Mouse (Mus musculus): ENCODE measurements at regions not wholly inside any gene's neighbourhood (a gene's known extent, or its start where the extent isn't known, plus 50 kb on each side); places are given as distances from the start of the nearest gene placed in this dataset.

DNA sequence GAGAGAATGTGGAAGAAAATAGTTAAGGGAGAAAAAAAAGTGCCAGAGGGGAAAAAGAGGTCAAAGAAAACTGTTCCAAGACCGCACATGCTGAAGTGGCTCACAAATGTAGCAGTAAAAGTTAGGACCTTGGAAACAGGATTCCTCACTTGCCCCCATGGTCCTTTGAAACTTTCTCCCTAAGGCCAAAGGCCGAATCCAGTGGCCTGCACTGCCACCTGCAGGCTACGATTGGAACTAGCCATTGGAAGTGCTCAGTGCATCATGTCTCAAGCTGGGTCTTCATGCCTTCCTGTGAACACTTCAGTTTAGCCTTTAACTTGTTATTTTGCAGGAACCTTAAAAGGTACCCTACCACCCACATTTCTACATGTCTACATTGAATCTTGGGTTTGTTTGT is 56.3 kb upstream of the Mctp2 start:
- no peak overlapping the region for H3K9ac ChIP-seq (ENCODE audit: low read length)
- ATAC-seq (ENCODE audit: insufficient number of reproducible peaks, insufficient read depth, low FRiP score, low read depth), result no peak
- no peaks in the 10 kb centered on the region for H3K4me1 ChIP-seq (ENCODE audit: control insufficient read depth in 2 of 2, insufficient read depth in 2 of 2, low read length in 2 of 2)
- WGBS, result 8% methylated on average over 3 of the region's 3 CpGs
- H3K9me3 ChIP-seq (ENCODE audit: control insufficient read depth, low read length), result no peaks in the 10 kb centered on the region
- no peaks in the 10 kb centered on the region for H3K36me3 ChIP-seq (ENCODE audit: control insufficient read depth, insufficient read depth, low read length)
- H3K27ac ChIP-seq (replicated peaks in 1 of 2; ENCODE audit: control insufficient read depth in 1 of 2, insufficient read depth in 1 of 2, low read depth in 2 of 2, low read length in 2 of 2), result no peak overlapping the region
- H3K4me3 ChIP-seq (ENCODE audit: control insufficient read depth in 1 of 2, insufficient read depth in 1 of 2, low read depth in 1 of 2, low read length in 2 of 2), result no peak overlapping the region
- no peaks in the 10 kb centered on the region for H3K27me3 ChIP-seq (ENCODE audit: control insufficient read depth, insufficient read depth, low read length)
- H3K4me2 ChIP-seq (ENCODE audit: low read length), result no peak overlapping the region

DNA sequence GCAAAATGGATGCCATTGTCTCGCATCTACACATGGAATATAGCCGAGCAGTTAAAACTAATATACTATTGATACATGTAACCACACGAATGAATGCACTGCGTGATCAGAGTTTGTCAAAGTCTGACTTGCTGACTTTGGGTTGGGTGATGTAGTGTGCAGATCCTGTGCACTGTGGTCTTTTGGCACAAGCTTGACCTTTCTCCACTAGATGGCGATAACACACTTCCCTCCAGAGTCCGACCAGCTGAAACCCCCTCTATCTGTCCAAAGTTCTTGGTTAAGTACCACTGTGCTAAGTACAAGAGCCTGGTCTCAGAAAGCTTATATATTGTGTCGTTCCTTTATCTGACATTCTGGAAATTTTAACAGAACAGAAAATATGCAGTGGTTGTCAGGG is 84.9 kb upstream of the Mctp2 start:
- Histone ChIP-seq H3K27ac (replicated peaks in 1 of 2; ENCODE audit: control insufficient read depth in 1 of 2, insufficient read depth in 1 of 2, low read depth in 2 of 2, low read length in 2 of 2) (no peak overlapping the region), H3K9me3 (ENCODE audit: control insufficient read depth, low read length) (0 out of 2 replicates have a peak, but pooled peaks cover 4% of the 10 kb centered on the region), H3K36me3 (ENCODE audit: control insufficient read depth, insufficient read depth, low read length) (no peaks in the 10 kb centered on the region), H3K4me1 (ENCODE audit: control insufficient read depth in 2 of 2, insufficient read depth in 2 of 2, low read length in 2 of 2) (no peaks in the 10 kb centered on the region), H3K27me3 (ENCODE audit: control insufficient read depth, insufficient read depth, low read length) (no peaks in the 10 kb centered on the region), H3K4me3 (ENCODE audit: control insufficient read depth in 1 of 2, insufficient read depth in 1 of 2, low read depth in 1 of 2, low read length in 2 of 2) (no peak overlapping the region), H3K4me2 (ENCODE audit: low read length) (no peak overlapping the region), H3K9ac (ENCODE audit: low read length) (no peak overlapping the region)
- ATAC-seq (ENCODE audit: insufficient number of reproducible peaks, insufficient read depth, low FRiP score, low read depth), result no peak
- WGBS, result 33% methylated on average over 7 of the region's 7 CpGs

DNA sequence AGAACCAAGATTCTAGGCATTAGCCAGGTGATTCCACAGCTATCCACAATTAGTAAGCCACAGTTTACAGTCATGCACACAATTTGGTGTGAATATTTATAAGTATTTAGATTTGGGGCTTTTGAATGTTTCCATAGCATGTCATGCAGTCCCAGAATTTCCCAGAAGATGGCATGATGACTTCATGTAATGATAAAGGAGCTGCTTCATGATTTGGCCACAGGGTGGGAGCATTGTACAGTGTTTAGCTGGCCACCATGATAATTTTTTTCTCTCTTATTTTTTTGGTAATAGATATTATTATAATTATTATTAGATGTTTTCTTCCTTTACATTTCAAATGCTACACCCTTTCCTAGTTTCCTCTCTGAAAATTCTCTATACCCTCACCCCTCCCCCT is 93.6 kb upstream of the Mctp2 start:
- no peak overlapping the region for H3K4me2 ChIP-seq (ENCODE audit: low read length)
- no peak overlapping the region for H3K9ac ChIP-seq (ENCODE audit: low read length)
- H3K27ac ChIP-seq (replicated peaks in 1 of 2; ENCODE audit: control insufficient read depth in 1 of 2, insufficient read depth in 1 of 2, low read depth in 2 of 2, low read length in 2 of 2), result no peak overlapping the region
- no peak overlapping the region for H3K4me3 ChIP-seq (ENCODE audit: control insufficient read depth in 1 of 2, insufficient read depth in 1 of 2, low read depth in 1 of 2, low read length in 2 of 2)
- no peaks in the 10 kb centered on the region for H3K36me3 ChIP-seq (ENCODE audit: control insufficient read depth, insufficient read depth, low read length)
- no peak for ATAC-seq (ENCODE audit: insufficient number of reproducible peaks, insufficient read depth, low FRiP score, low read depth)
- no peaks in the 10 kb centered on the region for H3K4me1 ChIP-seq (ENCODE audit: control insufficient read depth in 2 of 2, insufficient read depth in 2 of 2, low read length in 2 of 2)
- H3K27me3 ChIP-seq (ENCODE audit: control insufficient read depth, insufficient read depth, low read length), result no peaks in the 10 kb centered on the region
- H3K9me3 ChIP-seq (ENCODE audit: control insufficient read depth, low read length), result no peaks in the 10 kb centered on the region

DNA sequence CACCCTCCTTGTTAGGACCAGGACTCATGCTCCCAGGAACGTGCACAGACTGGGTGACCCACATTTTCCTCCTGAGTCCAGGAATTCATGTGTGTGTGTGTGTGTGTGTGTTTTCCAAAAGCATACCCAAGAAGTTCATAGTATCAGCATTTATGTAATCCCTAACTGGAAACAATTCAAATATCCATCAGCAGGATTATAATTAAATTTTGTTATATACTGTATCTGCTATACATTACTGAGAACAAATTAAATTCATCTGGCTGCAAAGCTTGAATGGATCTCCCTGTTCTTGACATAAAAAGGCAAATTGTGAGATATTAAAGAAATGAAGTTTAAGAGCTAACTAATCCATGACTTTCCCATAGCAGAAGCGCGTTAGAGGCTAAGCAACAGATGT is 99.7 kb upstream of the Mctp2 start:
- Histone ChIP-seq H3K4me1 (ENCODE audit: control insufficient read depth in 2 of 2, insufficient read depth in 2 of 2, low read length in 2 of 2) (no peaks in the 10 kb centered on the region), H3K4me3 (ENCODE audit: control insufficient read depth in 1 of 2, insufficient read depth in 1 of 2, low read depth in 1 of 2, low read length in 2 of 2) (no peak overlapping the region), H3K36me3 (ENCODE audit: control insufficient read depth, insufficient read depth, low read length) (no peaks in the 10 kb centered on the region), H3K27me3 (ENCODE audit: control insufficient read depth, insufficient read depth, low read length) (no peaks in the 10 kb centered on the region), H3K27ac (replicated peaks in 1 of 2; ENCODE audit: control insufficient read depth in 1 of 2, insufficient read depth in 1 of 2, low read depth in 2 of 2, low read length in 2 of 2) (no peak overlapping the region), H3K9ac (ENCODE audit: low read length) (no peak overlapping the region), H3K9me3 (ENCODE audit: control insufficient read depth, low read length) (no peaks in the 10 kb centered on the region), H3K4me2 (ENCODE audit: low read length) (no peak overlapping the region)
- ATAC-seq (ENCODE audit: insufficient number of reproducible peaks, insufficient read depth, low FRiP score, low read depth), result no peak
- 82% methylated on average over 3 of the region's 3 CpGs for WGBS

DNA sequence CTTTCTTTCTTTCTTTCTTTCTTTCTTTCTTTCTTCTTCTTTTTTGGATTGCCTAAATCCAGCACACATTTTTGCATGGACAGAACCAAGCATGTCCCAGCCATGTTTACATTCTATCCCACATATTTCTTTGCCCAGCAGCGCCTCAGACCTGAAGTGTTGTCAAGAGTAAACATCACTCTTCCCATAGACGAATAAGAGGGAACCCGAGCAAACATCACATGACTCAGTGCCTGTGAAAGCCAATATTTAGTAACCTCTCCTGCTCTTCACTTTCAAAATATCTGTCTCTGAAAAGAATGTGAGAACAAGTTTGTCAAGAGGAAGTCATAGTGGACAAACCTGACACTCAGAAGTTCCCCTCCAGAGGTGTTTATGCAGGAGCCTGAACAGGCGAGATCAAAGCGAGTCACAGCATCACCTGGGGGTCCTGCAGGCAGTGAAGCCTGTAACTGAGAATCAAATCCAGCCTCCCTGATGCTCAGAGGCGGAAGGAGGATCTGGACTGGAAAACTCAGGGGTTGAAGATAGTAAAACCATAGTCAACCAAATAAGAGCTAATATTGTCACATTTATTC is 102.1 kb upstream of the Mctp2 start:
- no peak overlapping the region for H3K4me2 ChIP-seq (ENCODE audit: low read length)
- H3K9me3 ChIP-seq (ENCODE audit: control insufficient read depth, low read length), result no peaks in the 10 kb centered on the region
- H3K9ac ChIP-seq (ENCODE audit: low read length), result no peak overlapping the region
- H3K4me1 ChIP-seq (ENCODE audit: control insufficient read depth in 2 of 2, insufficient read depth in 2 of 2, low read length in 2 of 2), result peaks cover 0 to 3% of the 10 kb centered on the region in 2 experiments; a peak in 2 of 4 replicates
- H3K27me3 ChIP-seq (ENCODE audit: control insufficient read depth, insufficient read depth, low read length), result no peaks in the 10 kb centered on the region
- H3K27ac ChIP-seq (replicated peaks in 1 of 2; ENCODE audit: control insufficient read depth in 1 of 2, insufficient read depth in 1 of 2, low read depth in 2 of 2, low read length in 2 of 2), result no peak overlapping the region
- no peak for ATAC-seq (ENCODE audit: insufficient number of reproducible peaks, insufficient read depth, low FRiP score, low read depth)
- WGBS, result 51% methylated on average over 6 of the region's 6 CpGs
- H3K36me3 ChIP-seq (ENCODE audit: control insufficient read depth, insufficient read depth, low read length), result no peaks in the 10 kb centered on the region
- H3K4me3 ChIP-seq (ENCODE audit: control insufficient read depth in 1 of 2, insufficient read depth in 1 of 2, low read depth in 1 of 2, low read length in 2 of 2), result no peak overlapping the region

DNA sequence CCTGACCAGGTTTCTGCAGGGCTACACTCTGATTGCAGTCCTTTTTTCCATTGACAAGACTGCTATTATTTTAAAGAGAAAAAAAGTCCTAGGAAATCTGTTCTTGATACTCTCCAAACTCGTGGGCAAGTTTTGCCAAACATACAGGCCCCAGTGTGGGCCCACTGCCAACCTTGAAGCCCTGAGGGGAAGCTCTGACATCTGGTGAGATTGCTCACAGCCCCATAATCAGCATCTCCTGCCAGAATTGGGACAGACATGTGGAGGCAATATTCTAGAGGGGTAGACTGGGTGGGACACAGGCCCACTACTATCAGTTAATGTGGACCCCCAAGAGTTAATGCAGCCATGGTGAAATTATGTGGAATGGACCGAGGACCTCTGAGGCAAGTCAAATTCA is 132.1 kb upstream of the Mctp2 start:
- Histone ChIP-seq H3K9ac (ENCODE audit: low read length) (no peak overlapping the region), H3K9me3 (ENCODE audit: control insufficient read depth, low read length) (no peaks in the 10 kb centered on the region), H3K27ac (replicated peaks in 1 of 2; ENCODE audit: control insufficient read depth in 1 of 2, insufficient read depth in 1 of 2, low read depth in 2 of 2, low read length in 2 of 2) (no peak overlapping the region), H3K27me3 (ENCODE audit: control insufficient read depth, insufficient read depth, low read length) (no peaks in the 10 kb centered on the region), H3K4me1 (ENCODE audit: control insufficient read depth in 2 of 2, insufficient read depth in 2 of 2, low read length in 2 of 2) (no peaks in the 10 kb centered on the region), H3K4me2 (ENCODE audit: low read length) (no peak overlapping the region), H3K4me3 (ENCODE audit: control insufficient read depth in 1 of 2, insufficient read depth in 1 of 2, low read depth in 1 of 2, low read length in 2 of 2) (no peak overlapping the region), H3K36me3 (ENCODE audit: control insufficient read depth, insufficient read depth, low read length) (no peaks in the 10 kb centered on the region)
- 35% methylated on average over 2 of the region's 2 CpGs for WGBS
- no peak for ATAC-seq (ENCODE audit: insufficient number of reproducible peaks, insufficient read depth, low FRiP score, low read depth)

DNA sequence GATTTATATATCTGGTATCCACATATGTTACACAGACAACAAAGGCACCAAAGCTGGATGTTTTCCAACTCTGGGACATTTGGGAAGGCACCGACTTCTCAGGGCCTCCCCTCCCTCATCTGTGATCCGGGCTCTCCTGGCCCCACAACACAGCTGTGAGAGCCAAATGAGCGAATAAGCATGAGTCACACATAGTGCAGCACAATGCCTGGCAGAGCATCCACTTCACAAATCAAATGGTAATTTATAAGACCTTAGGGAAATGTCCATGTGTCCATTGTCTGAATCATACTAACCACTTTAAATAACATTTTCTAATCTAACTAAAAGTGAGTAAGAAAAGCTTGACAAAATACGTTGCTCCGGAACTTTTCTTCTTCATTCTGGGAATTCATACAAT is 135.6 kb upstream of the Mctp2 start:
- Histone ChIP-seq H3K27ac (replicated peaks in 1 of 2; ENCODE audit: control insufficient read depth in 1 of 2, insufficient read depth in 1 of 2, low read depth in 2 of 2, low read length in 2 of 2) (no peak overlapping the region), H3K36me3 (ENCODE audit: control insufficient read depth, insufficient read depth, low read length) (no peaks in the 10 kb centered on the region), H3K4me1 (ENCODE audit: control insufficient read depth in 2 of 2, insufficient read depth in 2 of 2, low read length in 2 of 2) (no peaks in the 10 kb centered on the region), H3K27me3 (ENCODE audit: control insufficient read depth, insufficient read depth, low read length) (no peaks in the 10 kb centered on the region), H3K9me3 (ENCODE audit: control insufficient read depth, low read length) (no peaks in the 10 kb centered on the region), H3K4me2 (ENCODE audit: low read length) (no peak overlapping the region), H3K4me3 (ENCODE audit: control insufficient read depth in 1 of 2, insufficient read depth in 1 of 2, low read depth in 1 of 2, low read length in 2 of 2) (no peak overlapping the region), H3K9ac (ENCODE audit: low read length) (no peak overlapping the region)
- no peak for ATAC-seq (ENCODE audit: insufficient number of reproducible peaks, insufficient read depth, low FRiP score, low read depth)
- 83% methylated on average over 5 of the region's 5 CpGs for WGBS

DNA sequence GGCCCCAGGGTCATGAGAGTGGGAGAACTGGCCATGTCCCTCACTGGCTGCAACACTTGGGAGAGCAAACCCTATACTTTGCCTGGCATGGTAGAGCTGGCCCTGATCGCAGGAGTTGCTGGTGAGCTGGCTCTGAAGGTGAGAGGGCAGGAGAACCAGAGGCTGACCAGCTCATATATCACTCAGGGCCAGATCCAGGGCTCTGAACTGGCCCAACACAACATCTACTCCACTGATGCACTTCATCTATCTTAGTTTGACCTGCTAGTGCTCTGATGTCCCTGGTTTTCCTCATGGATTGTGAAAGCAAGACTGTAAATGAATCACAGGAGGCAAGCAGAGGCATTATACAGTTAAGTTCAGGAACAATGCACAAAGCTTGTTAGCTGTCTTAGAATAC is 137.6 kb upstream of the Mctp2 start:
- no peak overlapping the region for H3K27ac ChIP-seq (replicated peaks in 1 of 2; ENCODE audit: control insufficient read depth in 1 of 2, insufficient read depth in 1 of 2, low read depth in 2 of 2, low read length in 2 of 2)
- H3K4me3 ChIP-seq (ENCODE audit: control insufficient read depth in 1 of 2, insufficient read depth in 1 of 2, low read depth in 1 of 2, low read length in 2 of 2), result no peak overlapping the region
- H3K4me2 ChIP-seq (ENCODE audit: low read length), result no peak overlapping the region
- 69% methylated on average over 1 of the region's 1 CpGs for WGBS
- no peaks in the 10 kb centered on the region for H3K9me3 ChIP-seq (ENCODE audit: control insufficient read depth, low read length)
- no peaks in the 10 kb centered on the region for H3K4me1 ChIP-seq (ENCODE audit: control insufficient read depth in 2 of 2, insufficient read depth in 2 of 2, low read length in 2 of 2)
- no peak for ATAC-seq (ENCODE audit: insufficient number of reproducible peaks, insufficient read depth, low FRiP score, low read depth)
- H3K27me3 ChIP-seq (ENCODE audit: control insufficient read depth, insufficient read depth, low read length), result no peaks in the 10 kb centered on the region
- no peak overlapping the region for H3K9ac ChIP-seq (ENCODE audit: low read length)
- no peaks in the 10 kb centered on the region for H3K36me3 ChIP-seq (ENCODE audit: control insufficient read depth, insufficient read depth, low read length)

All from heart, embryonic 14.5 days (tissue).